Mouse (Mus musculus): ENCODE measurements around the gene Ubiad1. TPM values are rescaled to one million over a fixed set of nuclear protein-coding genes. Genes with fewer than 3 reads are reported as not detected.
A peak's percentile ranks its signal among the peaks of the same experiment; 100 is the strongest.

Ubiad1 gene
- polyA plus RNA-seq, 1 experiment = 6.9 TPM

DNA sequence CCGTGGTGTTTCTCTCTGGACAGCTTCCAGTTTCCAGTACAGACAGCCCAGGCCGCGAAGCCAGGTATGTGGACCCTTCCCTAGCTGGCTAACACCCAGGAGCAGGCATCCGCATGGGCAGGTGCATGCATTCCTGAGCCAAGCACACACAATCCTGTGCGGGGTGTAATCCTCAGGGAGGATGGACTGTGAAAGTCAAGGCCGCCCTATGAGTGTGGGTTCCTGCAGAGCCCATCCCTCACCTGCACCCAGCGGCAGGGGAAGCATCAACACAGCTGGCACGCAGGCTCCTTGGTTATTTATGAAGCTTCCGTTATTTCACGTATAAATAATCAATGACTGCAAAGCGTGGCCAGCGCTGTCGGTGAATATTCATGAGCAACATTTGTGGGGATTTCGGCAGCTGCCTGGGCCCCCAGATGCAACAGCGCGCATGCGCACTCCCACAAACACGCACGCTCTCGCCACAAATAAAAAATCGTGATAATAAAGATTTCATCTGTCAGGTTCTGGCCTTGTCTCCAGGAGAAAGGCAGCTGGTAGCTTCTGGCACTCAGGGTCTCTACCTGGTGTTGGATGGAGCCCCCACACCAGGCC, 52.8 kb downstream of the Ubiad1 start:
- TF ChIP-seq CTCF (IDR thresholded peaks at IDR 0.05; ENCODE audit: low read depth, low read length) = no peak
- no peak for TF ChIP-seq POLR2A (IDR thresholded peaks at IDR 0.05; ENCODE audit: borderline replicate concordance, low read depth, low read length)
- Histone ChIP-seq H3K4me1 (ENCODE audit: control insufficient read depth, insufficient read depth, low read length) (no peaks in the 10 kb centered on the region), H3K4me3 (ENCODE audit: insufficient read depth, low read length) (no peak overlapping the region), H3K27ac (ENCODE audit: insufficient read depth, low read depth, low read length) (no peak overlapping the region)

GRCm38 (mm10) chr4:148389635-148390034, 54.9 kb downstream of the Ubiad1 start:
- TF ChIP-seq POLR2A (IDR thresholded peaks at IDR 0.05; ENCODE audit: borderline replicate concordance, low read depth, low read length) (no peak), CTCF (IDR thresholded peaks at IDR 0.05; ENCODE audit: low read depth, low read length) (no peak)
- no peak overlapping the region for H3K4me3 ChIP-seq (ENCODE audit: insufficient read depth, low read length)
- no peaks in the 10 kb centered on the region for H3K4me1 ChIP-seq (ENCODE audit: control insufficient read depth, insufficient read depth, low read length)
- H3K27ac ChIP-seq (ENCODE audit: insufficient read depth, low read depth, low read length) = no peak overlapping the region

DNA sequence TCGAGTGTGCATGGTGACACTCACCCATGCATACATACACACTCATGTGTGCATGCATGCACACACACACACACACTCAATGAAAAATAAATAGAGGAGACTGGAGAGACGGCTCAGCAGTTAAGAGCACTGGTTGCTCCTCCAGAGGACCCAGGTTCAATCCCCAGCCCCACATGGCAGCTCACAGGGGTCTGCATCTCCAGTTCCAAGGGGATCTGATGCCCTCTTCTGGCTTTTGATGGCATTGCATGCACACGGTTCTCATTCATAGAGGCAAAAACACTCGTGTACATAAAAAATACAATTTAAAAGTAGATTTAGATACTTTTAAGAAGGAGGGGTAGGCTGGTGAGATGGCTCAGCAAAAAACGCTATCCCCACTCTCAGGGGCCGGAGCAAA, 55.5 kb downstream of the Ubiad1 start:
- Histone ChIP-seq H3K4me3 (ENCODE audit: insufficient read depth, low read length) (no peak overlapping the region), H3K27ac (ENCODE audit: insufficient read depth, low read depth, low read length) (no peak overlapping the region), H3K4me1 (ENCODE audit: control insufficient read depth, insufficient read depth, low read length) (no peaks in the 10 kb centered on the region)
- TF ChIP-seq CTCF (IDR thresholded peaks at IDR 0.05; ENCODE audit: low read depth, low read length) (peak; percentile 58), POLR2A (IDR thresholded peaks at IDR 0.05; ENCODE audit: borderline replicate concordance, low read depth, low read length) (no peak)

DNA sequence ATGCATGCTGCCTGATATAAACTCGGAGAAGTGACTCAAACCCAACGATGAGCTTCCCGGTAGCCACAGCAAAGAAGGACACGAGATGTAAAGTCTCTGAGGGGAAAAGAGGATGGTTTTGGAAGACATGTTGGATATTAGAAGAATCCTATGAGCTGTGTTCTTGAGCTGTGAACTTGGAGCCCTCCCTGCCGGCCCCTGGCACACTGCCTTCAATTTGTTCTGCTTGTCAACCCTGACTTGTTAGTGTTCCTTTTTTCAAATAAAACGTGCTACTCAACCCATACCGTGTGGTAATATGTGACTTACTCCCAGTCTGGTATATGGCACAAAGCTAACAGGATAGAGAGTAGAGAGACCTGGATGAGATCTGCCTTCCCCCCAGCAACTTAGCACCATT, 59.3 kb downstream of the Ubiad1 start:
- no peak overlapping the region for H3K27ac ChIP-seq (ENCODE audit: insufficient read depth, low read depth, low read length)
- TF ChIP-seq CTCF (IDR thresholded peaks at IDR 0.05; ENCODE audit: low read depth, low read length) = no peak
- TF ChIP-seq POLR2A (IDR thresholded peaks at IDR 0.05; ENCODE audit: borderline replicate concordance, low read depth, low read length) = no peak
- H3K4me3 ChIP-seq (ENCODE audit: insufficient read depth, low read length) = no peak overlapping the region
- no peaks in the 10 kb centered on the region for H3K4me1 ChIP-seq (ENCODE audit: control insufficient read depth, insufficient read depth, low read length)

Other genes with a start within 250 kb of the Ubiad1 start
- not detected in 2 replicates for gene Disp3, start 156.8 kb downstream of the Ubiad1 start, polyA plus RNA-seq (2012; ENCODE audit: insufficient read depth, insufficient read length, missing spikeins)
- 10.0 and 14.1 TPM in 2 replicates for gene Mtor, start 3.8 kb upstream of the Ubiad1 start, polyA plus RNA-seq (2012; ENCODE audit: insufficient read depth, insufficient read length, missing spikeins)
- gene Angptl7, start 55.7 kb upstream of the Ubiad1 start, polyA plus RNA-seq (2012; ENCODE audit: insufficient read depth, insufficient read length, missing spikeins) = 0.68 TPM in 1 of 2 replicates, not detected in the other
- gene Exosc10, start 113.7 kb upstream of the Ubiad1 start, polyA plus RNA-seq (2012; ENCODE audit: insufficient read depth, insufficient read length, missing spikeins) = 35.1 and 36.9 TPM in 2 replicates
- 7.3 and 9.3 TPM in 2 replicates for gene Srm, start 146.7 kb upstream of the Ubiad1 start, polyA plus RNA-seq (2012; ENCODE audit: insufficient read depth, insufficient read length, missing spikeins)
- gene Masp2, start 157.8 kb upstream of the Ubiad1 start, polyA plus RNA-seq (2012; ENCODE audit: insufficient read depth, insufficient read length, missing spikeins) = not detected in 2 replicates
- gene Tardbp, start 182.2 kb upstream of the Ubiad1 start, polyA plus RNA-seq (2012; ENCODE audit: insufficient read depth, insufficient read length, missing spikeins) = 180 and 197 TPM in 2 replicates
- not detected in 2 replicates for gene Gm572, start 198.5 kb upstream of the Ubiad1 start, polyA plus RNA-seq (2012; ENCODE audit: insufficient read depth, insufficient read length, missing spikeins)

Data from bone marrow macrophage, adult 2 months (primary cell).